Mouse (Mus musculus) kidney, adult 2 months (tissue): Measurements from ENCODE around the gene Tcaf3. TPM values are rescaled to one million over a fixed set of nuclear protein-coding genes. Genes with fewer than 3 reads are reported as not detected.
A peak's percentile ranks its signal among the peaks of the same experiment; 100 is the strongest.

Source experiments
- DNase-seq: peaks from one replicate; pipeline ENCODE4 v3.0.0; 2021
- H3K27ac ChIP-seq: fragments of 200-500 bp; 2 replicates; pipeline ENCODE4 v1.5.1; 2012; ENCODE audit warnings: low read depth, low read length, control low read depth, inconsistent platforms; ENCODE audit not compliant: insufficient read depth
- H3K27me3 ChIP-seq: fragments of 200-500 bp; replicated peaks from 2 replicates; pipeline ENCODE4 v1.6.1; 2012; ENCODE audit warnings: mild to moderate bottlenecking, moderate library complexity, low read length, inconsistent platforms; ENCODE audit not compliant: control insufficient read depth, insufficient read depth
- H3K36me3 ChIP-seq: fragments of 200-500 bp; 2 replicates; pipeline ENCODE4 v1.6.1; 2012; ENCODE audit warnings: mild to moderate bottlenecking, moderate library complexity, low read length, inconsistent platforms; ENCODE audit not compliant: control insufficient read depth, insufficient read depth
- H3K4me1 ChIP-seq: fragments of 200-500 bp; 2 replicates; pipeline ENCODE4 v1.6.1; 2011; ENCODE audit warnings: low read length; ENCODE audit not compliant: control insufficient read depth, insufficient read depth
- H3K4me3 ChIP-seq: fragments of 200-500 bp; 2 replicates; pipeline ENCODE4 v1.5.1; 2011; ENCODE audit warnings: mild to moderate bottlenecking, low read depth, low read length, control low read depth; ENCODE audit not compliant: insufficient read depth
- CTCF ChIP-seq: fragments of 200-500 bp; conservative IDR thresholded peaks from 2 replicates; pipeline ENCODE4 v1.5.1; 2011; ENCODE audit warnings: low read depth, mild to moderate bottlenecking, control low read depth, low read length, moderate library complexity, mixed read lengths; ENCODE audit not compliant: insufficient read depth, insufficient read length
- POLR2A ChIP-seq: fragments of 200-500 bp; IDR thresholded peaks from one replicate; pipeline ENCODE4 v1.6.1; 2011; ENCODE audit warnings: low read depth, low read length, control low read depth
- WGBS: fragments of 180-500 bp; shearing (Covaris S2); methylation state at CpG from one replicate; pipeline ENCODE4 v1.1.7; 2018; 5-methylcytosine and 5-hydroxymethylcytosine counted together
- polyA plus RNA-seq: library from polyadenylated mRNA; depleted of rRNA; stranded (reverse); fragments of >200 nt; gene quantifications from 2 replicates; pipeline ENCODE4 v1.2.3, GENCODE M21; 2012; rRNA removed

Gene Tcaf3
- polyA plus RNA-seq, 1 experiment, result not detected

DNA sequence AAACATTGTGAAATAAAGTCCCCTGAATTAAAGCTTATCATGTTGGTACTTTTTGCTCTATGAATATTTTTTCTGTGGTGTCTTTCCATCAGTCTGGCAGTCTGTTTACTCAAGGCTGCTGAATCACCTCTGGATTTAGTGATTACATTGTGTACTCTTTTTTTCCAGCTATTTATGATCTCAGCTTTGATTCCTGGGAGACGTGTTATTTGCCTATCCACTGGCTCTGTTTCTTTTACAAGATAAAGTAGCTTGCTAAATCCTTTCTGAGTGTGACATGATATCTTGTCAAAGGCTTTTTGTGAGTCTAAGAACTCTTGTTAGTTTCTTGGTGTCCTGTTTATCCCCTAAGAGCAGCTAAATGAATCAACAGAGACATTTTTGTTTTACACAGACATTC is 52.6 kb downstream of the Tcaf3 start:
- H3K27ac ChIP-seq, result no peak overlapping the region
- 51% methylated on average over 1 of the region's 1 CpGs for WGBS
- H3K4me3 ChIP-seq, result no peak overlapping the region
- TF ChIP-seq POLR2A (no peak), CTCF (no peak)
- no peaks in the 10 kb centered on the region for H3K36me3 ChIP-seq
- H3K27me3 ChIP-seq, result no peaks in the 10 kb centered on the region
- no peaks in the 10 kb centered on the region for H3K4me1 ChIP-seq
- DNase-seq, result no peak

DNA sequence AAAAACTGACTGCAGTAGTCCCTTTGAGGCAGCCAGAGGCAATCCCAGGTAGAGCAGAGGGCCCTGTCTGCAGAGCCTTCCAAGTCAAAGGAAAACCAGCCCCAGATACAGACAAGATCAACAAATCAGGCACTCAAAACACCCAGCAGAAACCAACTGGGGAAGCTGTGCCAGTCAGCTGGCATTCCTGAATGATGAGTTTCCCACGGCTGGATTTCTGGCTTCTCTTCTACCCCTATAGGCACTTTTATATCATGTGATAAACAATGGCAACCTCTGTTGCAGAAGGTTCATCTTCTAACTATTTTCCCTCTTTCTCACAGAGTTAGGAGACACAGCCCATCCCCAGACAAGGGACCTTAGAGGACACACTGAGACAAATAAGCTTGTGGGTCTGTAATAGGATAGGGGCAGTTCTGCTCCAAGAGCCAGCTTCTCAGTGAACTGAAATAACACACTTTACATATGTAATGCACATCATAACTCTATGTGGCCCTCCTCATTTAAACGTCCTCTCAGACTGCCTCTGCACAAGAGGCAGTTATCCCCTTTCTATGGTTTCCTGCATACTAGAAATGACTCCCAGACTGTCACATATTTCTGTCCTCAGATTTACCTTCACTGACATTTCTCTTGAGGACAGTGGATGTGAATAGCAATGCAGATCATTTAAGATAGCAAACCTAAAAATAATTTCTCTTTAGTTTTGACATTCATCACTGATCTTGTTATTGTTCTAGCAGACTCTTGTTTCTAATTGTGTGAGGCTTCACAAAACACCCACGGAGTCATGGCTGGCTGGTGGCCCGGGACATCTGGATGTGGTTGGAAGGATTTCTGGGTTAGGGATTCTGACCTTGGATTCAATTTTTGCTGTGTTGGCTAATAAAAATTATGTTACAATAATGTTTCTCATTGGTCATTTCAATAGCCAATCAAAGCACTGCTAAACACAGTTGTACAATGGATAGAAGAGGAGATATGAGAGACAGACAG is 55.2 kb downstream of the Tcaf3 start:
- no peak overlapping the region for H3K4me3 ChIP-seq
- WGBS, result 18% methylated on average over 4 of the region's 4 CpGs
- H3K36me3 ChIP-seq, result no peaks in the 10 kb centered on the region
- no peaks in the 10 kb centered on the region for H3K27me3 ChIP-seq
- H3K4me1 ChIP-seq, result no peaks in the 10 kb centered on the region
- no peak for TF ChIP-seq POLR2A
- no peak for TF ChIP-seq CTCF
- H3K27ac ChIP-seq, result no peak overlapping the region
- peak; percentile 41 for DNase-seq

DNA sequence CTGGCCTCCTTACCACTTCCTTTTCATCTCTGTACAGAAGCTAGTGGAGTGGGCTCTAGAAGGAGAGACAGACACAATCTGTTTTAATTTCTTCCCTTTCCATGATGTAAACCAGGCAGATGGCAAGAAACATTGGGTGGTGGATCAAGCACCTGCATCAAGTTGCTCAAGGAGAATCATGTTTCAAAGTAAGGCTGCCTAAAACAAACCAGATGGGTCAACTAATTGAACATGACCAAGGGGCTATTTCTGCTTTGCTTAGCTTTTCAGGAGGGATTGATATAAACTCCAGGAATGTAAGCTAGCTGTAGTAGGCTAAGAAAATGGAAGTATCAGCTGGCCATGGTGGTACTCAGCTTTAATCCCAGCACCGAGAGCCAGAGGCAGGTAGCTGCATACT is 56.8 kb downstream of the Tcaf3 start:
- Histone ChIP-seq H3K4me1 (no peaks in the 10 kb centered on the region), H3K4me3 (no peak overlapping the region), H3K27me3 (no peaks in the 10 kb centered on the region), H3K27ac (no peak overlapping the region), H3K36me3 (no peaks in the 10 kb centered on the region)
- DNase-seq, result no peak
- 86% methylated on average over 1 of the region's 1 CpGs for WGBS
- no peak for TF ChIP-seq CTCF
- no peak for TF ChIP-seq POLR2A

DNA sequence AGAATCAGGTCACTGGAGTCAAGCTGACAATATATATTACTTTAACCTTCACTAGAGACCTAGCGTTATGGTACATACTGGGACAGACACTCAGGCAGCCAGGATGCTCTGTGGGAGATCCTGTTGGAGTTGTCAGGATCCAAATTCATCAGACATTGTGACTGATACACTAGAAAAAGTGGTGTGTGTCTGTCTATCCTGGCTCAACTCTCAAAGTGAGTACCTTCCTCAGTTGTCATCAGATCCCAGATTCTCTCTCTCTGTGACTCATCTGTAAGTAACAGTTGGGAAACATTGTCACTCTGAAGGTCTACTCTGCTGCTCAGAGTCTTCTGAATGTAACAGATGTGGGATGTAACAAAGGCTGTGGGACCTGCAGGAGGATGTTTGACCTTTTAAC is 57.8 kb downstream of the Tcaf3 start:
- no peak for TF ChIP-seq CTCF
- no peak for TF ChIP-seq POLR2A
- WGBS, result 79% methylated on average over 1 of the region's 1 CpGs
- H3K27me3 ChIP-seq, result no peaks in the 10 kb centered on the region
- H3K27ac ChIP-seq, result no peak overlapping the region
- DNase-seq, result no peak
- no peaks in the 10 kb centered on the region for H3K36me3 ChIP-seq
- no peaks in the 10 kb centered on the region for H3K4me1 ChIP-seq
- H3K4me3 ChIP-seq, result no peak overlapping the region

Other genes with a start within 250 kb of the Tcaf3 start
- 90.0 and 94.2 TPM in 2 replicates for gene Zyx, start 248.1 kb downstream of the Tcaf3 start, polyA plus RNA-seq
- 17.0 and 20.0 TPM in 2 replicates for gene Epha1, start 224.4 kb downstream of the Tcaf3 start, polyA plus RNA-seq
- not detected in 2 replicates for gene Tas2r143, start 197.5 kb downstream of the Tcaf3 start, polyA plus RNA-seq
- gene Tas2r135, start 192.3 kb downstream of the Tcaf3 start, polyA plus RNA-seq, result not detected in 2 replicates
- gene Tas2r126, start 163.2 kb downstream of the Tcaf3 start, polyA plus RNA-seq, result not detected in 2 replicates
- not detected in 2 replicates for gene Olfr458, start 132.5 kb downstream of the Tcaf3 start, polyA plus RNA-seq
- not detected in 2 replicates for gene Olfr457, start 121.4 kb downstream of the Tcaf3 start, polyA plus RNA-seq
- gene Olfr456, start 110.5 kb downstream of the Tcaf3 start, polyA plus RNA-seq, result not detected in 2 replicates
- not detected in 2 replicates for gene Olfr455, start 50.1 kb downstream of the Tcaf3 start, polyA plus RNA-seq
- 1.2 and 1.4 TPM in 2 replicates for gene Tcaf2, start 47.6 kb upstream of the Tcaf3 start, polyA plus RNA-seq
- 13.2 and 13.7 TPM in 2 replicates for gene Tcaf1, start 112.4 kb upstream of the Tcaf3 start, polyA plus RNA-seq
- gene Olfr453, start 141.7 kb upstream of the Tcaf3 start, polyA plus RNA-seq, result not detected in 2 replicates
- gene Olfr38, start 158.7 kb upstream of the Tcaf3 start, polyA plus RNA-seq, result not detected in 2 replicates
- not detected in 2 replicates for gene Olfr452, start 187.4 kb upstream of the Tcaf3 start, polyA plus RNA-seq
- gene Olfr450, start 214.2 kb upstream of the Tcaf3 start, polyA plus RNA-seq, result not detected in 2 replicates
- gene Olfr449, start 236.7 kb upstream of the Tcaf3 start, polyA plus RNA-seq, result not detected in 2 replicates